Mouse (Mus musculus) CH12F3 (cell line): ENCODE data around the gene Rdh7.
"Not testable (repeated sequence)": the region's sequence is repeated elsewhere in the genome, so short reads cannot be mapped to it uniquely, and the experiment has no call there.

Source experiments
- in situ Hi-C: fragments of 300-500 bp; cut with MboI; formaldehyde crosslinking; loops from 2 replicates; pipeline ENCODE4 v1.14.3; 2020; ENCODE audit warnings: low sequenced_read_pairs

Gene Rdh7

DNA sequence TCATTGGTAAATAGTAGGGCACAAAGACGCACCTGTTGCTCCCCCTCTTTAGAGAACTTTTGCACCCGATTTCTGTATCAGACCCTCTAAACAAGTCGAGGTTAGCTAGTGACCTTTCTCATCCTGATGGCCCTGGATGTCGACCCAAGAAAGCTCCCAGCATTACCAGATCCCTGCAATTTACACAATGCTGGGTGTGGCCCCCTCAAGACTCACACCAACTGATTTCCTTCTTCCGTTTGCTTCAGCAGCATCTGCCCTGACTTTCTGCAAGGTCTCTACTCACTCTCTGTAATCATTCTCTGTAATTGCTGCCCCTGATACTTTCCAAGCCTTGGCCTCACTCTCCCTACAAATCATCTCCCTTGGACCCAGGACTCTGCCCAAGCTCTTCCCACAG is 8.1 kb upstream of the Rdh7 start:
- in situ Hi-C loops: no loop called here

DNA sequence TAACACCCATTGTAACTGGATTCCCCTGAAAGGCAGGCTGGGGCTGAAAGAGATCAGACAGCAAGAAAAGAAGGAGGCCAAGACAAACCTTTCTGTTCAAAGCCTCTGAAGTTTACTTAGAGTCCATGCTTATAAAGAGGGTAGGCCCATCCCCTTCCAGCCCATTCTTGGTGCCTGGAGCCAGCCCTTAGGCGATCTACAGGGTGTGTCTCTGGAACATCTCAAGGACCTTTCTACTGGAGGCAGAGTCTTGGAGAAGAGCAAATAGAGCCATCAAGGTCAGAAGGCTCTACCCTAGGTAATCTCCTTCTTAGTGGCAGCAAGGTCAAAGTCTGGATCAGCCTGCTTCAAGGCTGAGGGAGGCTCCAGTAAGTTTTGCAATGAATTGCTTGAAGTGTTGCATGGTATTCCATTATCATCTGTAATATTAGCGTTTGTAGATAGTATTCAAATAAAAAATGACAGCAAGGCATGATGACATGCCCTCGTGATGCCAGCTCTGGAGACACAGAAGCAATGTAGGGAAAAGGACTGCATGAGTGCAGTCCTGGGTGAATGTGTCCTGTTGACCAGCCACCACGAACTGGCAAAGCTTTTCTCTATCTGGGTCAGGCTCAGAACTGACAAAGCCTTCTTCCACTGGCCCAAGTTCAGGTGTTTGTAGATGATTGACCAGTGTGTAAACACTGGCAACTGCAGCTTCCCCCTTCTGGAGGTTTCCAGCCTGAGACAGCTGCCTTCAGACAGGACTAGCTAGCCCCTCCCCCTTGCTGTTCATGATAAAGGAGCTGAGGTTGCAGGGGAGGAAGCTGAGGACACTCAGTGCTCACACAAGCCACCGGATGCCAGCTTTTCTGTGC is 4.8 kb upstream of the Rdh7 start:
- in situ Hi-C loops: not testable (repeated sequence)

DNA sequence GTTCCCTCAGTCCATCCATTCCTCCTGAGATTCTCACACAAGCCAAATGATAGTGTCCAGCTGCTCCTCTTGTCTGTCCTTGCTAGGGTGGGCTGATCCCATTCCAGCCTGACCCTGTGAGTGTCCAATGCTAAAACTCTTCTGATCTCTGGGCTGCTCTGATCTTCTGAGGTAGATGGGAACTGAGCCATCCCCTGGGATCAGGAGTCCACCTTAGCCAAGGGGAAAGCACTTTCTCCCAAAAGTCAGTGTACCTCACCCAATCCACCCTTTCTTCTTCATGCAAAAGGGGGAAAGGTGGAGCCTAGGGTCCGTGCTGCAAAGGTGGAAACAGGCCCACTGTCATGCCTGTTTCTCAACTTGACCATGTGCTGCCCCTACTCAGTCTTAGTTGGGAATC is 2.9 kb upstream of the Rdh7 start:
- in situ Hi-C loops: no loop called here

DNA sequence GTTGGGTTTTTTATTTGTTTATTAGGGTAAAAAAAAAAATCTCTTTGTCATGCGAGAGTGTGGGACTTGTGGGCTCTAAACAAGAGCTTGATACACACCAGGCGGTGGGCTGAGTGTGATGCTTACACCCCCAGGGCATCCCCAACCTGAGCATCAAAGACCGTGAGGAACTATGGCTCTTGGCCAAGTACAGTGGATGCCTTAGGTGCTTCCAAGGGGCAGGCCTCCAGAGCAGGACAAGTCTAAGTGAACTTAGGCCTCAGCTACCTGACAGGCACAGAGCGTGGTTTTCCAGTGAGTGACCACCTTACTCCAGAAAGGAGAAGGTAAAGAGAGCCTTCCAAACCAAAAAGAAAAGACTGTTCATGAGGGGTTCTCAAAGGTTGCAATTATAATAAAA is 1.6 kb downstream of the Rdh7 start:
- in situ Hi-C loops: no loop called here

DNA sequence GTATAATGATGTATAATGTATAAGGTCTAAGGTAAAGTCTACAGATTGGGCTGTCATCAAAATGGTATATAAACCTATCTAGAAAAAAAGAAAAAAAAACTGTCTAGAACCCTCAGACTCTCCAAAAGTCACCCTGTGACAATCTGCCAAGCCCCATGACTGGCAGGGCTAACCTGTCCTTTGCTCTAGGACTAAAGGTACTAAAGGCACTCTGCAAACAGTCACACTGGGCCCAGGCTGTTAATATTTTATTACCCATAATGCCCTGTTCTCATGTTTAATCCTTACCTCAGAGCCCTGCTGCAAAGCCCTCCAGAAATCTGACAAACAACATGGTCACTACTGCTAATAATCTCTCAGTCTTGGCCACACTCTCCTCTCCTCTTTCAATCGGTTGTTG is 2.1 kb downstream of the Rdh7 start:
- in situ Hi-C loops: no loop called here

DNA sequence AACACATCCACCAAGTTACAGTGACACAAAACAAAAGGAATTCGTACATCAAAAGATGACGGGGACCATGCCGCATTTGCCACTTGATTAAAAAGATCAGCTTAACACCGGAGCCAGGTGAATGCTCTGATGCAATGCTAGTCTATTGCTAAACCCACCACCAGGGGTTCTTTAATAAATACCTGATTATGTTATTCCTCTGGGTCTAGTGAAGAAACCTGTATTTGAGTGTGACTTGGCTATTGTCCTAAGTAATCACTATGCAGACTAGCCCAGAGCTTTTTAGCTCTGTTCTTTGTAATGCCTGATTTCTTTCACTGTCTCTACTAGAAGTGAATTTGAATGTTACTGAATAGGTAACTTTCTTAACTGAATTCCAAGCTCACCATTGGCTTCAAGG is 7.6 kb downstream of the Rdh7 start:
- in situ Hi-C loops: no loop called here

DNA sequence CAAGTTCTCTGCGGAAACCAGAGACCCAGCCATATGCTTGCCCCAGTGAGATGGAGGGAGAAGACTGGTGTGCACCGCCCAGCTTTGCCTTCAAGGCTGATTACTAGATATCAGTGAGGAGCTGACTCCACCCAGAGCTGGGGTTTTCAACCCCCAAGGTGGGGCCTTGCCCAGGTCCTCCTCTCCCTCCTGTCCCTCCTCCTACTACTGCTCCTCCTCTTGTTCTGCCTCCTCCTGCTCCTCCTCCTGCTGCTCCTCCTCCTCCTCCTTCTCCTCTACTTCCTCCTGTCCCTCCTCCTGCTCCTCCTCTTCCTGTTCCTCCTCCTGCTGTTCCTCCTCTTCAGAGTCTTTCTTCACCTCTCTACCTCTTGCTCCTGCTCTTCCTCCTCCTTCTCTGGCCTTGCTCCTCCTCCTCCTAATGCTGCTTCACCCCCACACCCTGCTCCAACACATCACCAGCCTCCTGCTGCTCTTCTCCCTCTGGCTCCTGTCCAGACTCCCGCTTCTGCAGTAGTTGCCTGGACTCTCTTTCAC is 9.4 kb downstream of the Rdh7 start:
- in situ Hi-C loops: no loop called here

DNA sequence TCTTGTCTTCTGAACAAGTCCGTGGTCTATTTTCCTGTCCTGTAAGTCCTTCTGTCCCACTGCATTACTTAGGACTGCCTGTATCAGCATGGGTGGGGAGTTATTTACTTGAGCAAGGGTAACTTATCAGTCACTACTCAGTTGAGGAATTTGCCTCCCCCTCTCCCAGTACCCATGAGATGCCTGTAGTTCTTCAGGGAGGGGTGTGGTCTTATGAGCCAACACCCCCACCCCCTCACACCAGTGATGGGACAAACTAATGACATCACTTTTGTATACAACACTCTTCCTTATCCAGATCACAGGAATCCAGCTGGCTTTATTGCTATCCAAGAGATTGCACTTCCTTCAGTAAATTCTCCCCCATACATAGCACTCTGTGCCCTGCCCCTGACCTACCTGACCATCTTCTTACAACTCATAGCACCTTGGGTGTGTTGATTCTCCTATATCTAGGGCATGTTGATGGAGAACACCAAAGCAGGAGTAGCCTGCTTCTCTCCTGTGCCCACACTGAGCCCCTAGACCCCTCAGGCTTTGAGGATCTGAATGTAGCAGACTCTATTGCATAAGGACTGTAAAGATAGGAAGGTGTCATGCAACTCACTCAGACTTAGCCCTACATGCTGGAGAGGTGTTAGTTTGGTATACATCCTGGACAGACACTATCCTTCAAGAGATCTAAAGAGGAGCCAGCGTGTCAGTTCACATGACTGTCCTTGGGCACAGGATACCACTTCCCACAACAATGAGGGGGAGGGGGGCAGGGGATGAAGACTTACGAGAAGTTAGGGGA is 10.2 kb downstream of the Rdh7 start:
- in situ Hi-C loops: no loop called here

DNA sequence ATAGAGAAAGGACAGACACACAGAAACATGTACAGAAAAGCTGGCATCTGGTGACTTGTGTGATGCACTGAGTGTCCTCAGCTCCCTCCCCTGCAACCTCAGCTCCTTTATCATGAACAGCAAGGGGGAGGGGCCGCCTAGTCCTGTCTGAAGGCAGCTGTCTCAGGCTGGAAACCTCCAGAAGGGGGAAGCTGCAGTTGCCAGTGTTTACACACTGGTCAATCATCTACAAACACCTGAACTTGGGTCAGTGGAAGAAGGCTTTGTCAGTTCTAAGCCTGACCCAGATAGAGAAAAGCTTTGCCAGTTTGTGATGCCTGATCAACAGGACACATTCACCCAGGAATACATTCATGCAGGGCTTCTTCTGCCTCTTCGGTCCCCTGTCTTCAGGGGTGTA is 10.9 kb downstream of the Rdh7 start:
- in situ Hi-C loops: no loop called here

DNA sequence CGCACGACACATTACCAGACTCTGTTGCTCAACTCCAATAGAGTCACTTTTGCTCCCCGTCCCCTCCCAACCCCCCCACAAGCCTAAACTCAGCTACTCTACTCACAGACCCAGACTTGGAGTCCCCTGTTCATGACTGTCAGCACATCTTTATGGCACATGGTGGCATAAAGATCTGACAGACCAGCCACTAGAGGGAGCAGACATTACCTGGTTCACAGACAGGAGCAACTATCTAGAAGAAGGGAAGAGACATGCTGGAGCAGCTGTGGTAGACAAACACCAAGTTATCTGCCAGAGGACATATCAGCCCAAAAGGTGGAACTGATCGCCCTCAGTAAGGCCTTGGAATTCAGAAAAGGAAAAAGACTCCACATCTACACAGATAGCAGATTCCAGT is 16.1 kb downstream of the Rdh7 start:
- in situ Hi-C loops: no loop called here

DNA sequence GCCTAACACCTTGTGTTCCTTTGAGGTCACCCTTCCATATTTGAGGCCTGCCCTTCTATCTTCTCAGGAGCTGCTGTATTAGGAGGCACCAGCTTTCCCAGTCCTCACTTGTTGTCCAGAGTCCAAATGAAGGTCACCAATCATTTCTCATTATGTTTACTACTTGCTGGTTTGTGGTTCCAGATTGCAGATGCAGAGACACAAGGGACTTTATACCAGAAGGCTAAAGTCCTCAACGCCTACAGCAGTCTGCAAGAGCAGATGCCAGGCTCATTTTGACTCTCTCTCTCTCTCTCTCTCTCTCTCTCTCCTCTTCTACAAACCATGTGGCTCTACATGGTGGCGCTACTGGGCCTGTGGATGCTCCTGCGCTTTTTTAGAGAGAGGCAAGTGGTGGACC is 22.4 kb downstream of the Rdh7 start, which contains the start of gene Rdh16f2:
Gene Rdh16f2, plus strand, starts transcription at position 243 of the 400 bp plus-strand sequence.
- in situ Hi-C loops: no loop called here

DNA sequence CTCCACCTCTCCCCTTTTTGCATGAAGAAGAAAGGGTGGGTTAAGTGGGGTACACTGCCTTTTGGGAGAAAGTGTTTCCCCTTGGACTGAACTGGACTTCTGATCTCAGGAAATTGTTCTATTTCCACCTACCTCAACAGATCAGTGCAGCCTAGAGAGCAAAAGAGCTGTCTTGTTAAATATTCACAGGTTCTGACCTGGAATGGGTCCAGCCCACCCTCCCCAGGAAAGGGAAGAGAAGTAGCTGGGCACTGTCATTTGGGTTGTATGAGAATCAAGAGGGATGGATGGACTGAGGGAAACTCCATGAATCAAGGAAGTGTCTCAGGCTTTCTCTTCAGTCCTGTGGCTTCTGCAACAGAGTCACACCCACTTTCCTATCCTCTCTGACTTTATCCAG is 23.7 kb downstream of the Rdh7 start:
- in situ Hi-C loops: no loop called here

DNA sequence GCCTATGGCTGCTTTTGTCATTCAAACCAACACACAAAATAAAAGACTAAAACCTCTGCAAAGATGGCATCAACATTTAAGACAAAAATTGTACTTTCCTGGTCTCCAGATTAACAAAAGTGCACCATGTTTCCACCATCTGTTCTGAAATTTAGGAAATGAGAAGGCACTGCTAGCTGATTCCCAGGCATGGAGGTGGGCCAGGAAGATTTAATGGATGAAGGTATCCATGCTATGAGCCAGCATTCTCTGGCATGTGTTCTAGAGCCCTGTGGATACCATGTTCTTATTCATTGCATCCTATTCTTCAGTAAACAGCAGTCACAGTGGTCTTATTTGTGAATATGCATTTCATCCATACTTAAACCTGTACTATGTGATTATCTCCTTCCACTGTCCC is 32.2 kb downstream of the Rdh7 start:
- in situ Hi-C loops: no loop called here

DNA sequence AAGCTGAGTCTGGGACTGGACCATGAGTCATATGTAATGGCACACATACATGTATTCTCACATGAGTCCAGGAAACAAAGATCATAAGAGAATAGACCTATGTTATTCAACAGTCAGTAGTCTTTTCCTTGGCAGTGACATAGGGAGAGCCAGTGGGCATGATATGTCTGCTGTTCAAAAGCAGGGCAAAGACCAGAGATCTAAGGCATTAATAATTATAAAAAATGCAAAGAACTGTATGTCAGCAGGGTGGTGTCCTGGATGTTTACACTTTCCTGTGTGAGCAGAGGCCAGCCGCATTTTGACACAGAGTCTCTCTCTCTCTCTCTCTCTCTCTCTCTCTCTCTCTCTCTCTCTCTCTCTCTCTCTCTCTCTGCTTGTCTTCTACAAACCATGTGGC is 39.0 kb downstream of the Rdh7 start, which contains the start of gene Rdh19:
Gene Rdh19, plus strand, starts transcription at position 301 of the 400 bp plus-strand sequence.
- in situ Hi-C loops: no loop called here

DNA sequence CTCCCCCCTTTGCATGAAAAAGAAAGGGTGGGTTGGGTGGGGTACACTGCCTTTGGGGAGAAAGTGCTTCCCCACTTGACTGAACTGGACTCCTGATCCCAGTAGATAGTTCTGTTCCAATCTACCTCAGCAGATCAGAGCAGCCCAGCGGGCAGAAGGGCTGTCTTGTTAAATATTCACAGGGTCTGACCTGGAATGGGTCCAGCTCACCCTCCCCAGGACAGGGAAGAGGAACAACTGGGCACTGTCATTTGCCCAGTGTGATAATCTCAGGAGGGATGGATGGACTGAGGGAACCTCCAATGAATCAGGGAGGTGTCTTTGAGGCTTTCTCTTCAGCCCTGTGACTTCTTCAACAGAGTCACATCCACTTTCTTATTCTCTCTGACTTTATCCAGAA is 40.5 kb downstream of the Rdh7 start:
- in situ Hi-C loops: no loop called here

DNA sequence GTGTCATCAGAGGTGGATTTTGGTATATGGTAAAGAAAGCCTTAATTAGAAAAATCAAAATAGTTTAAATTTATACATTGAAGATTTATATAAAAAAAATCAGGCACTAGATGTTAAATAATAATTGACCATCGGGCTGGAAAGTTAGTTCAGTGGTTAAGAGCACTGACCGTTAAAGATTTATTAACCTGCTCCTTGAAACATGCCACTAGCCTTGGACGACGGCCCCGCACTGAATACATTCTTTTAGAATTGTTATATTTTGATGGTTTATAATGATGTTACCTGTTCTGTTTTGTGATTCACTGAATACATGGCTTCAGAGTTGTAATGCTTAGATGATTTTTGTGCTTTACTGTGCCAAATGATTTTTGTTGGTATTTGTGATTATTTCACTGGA is 42.7 kb downstream of the Rdh7 start:
- in situ Hi-C loops: not testable (repeated sequence)

DNA sequence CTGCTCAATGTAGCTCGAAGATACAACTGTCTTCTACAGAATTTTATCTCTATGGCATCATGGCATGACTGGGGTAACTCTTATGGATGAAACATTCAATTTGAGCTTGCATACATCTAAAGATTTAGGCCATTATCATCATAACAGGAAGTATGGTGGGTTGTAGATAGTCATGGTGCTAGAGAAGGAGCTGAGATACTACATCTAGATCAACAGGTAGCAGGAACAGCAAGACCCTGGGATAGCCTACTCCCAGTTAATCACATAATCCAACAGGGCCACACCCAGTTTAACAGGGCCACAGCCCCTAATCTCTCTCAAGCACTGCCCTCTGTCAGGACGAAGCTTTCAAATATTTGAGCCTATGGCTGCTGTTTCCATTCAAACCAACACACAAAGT is 47.8 kb downstream of the Rdh7 start:
- in situ Hi-C loops: no loop called here

DNA sequence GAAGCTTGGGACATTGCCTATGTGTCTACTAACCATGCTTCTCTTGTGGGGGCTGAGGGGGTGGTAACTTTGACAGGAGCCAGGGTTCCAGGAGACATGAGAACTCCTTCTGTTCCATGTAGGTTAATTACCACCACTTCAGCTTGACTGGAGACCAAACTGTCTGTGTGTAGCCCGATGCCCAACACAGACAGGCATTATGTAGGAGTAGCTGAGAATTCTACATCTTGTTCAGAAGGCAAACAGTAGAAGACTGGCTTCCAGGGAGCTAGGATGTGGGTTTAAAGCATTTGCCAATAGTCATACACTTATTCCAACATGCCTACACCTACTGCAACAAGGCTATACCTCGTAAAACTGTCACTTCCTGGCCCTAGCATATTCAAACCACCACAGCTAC is 50.1 kb downstream of the Rdh7 start:
- in situ Hi-C loops: no loop called here

DNA sequence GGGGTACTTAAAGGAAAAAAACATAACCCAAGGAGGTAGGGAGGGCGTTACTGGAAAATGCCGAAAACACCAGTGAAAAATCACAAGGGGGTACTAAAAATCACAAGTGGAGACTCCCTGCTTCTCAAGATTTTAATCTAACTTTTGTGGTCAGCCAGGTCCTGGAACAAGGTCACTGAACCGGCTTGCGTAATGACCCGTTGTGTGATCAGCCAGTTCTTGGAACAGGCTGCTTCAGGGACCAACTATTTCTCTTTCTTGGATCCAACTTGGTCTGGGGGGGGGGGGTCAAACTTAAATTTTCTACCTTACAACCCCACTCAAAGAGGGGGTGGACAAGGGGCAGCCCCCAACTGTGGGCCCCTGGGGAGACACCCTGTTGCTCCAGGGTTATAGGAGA is 50.8 kb downstream of the Rdh7 start:
- in situ Hi-C loops: not testable (repeated sequence)

DNA sequence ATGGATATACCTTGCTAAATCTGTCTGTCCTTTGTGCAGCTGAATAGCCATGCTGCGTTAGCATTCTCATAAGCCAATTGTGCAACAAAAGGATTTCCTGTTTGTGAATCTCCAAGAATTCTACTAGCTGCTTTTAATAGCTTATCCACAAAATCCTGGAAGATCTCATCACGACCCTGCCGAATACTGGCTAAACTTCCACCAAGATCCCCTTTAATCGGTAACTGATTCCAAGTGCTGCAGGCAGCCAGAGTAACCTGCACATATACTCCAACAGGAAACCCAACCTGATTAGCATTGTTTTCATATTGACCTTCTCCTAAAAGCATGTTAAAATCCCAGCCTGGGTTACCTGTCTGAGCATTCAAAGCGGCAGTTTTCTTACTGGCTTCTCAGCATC is 53.3 kb downstream of the Rdh7 start:
- in situ Hi-C loops: no loop called here

DNA sequence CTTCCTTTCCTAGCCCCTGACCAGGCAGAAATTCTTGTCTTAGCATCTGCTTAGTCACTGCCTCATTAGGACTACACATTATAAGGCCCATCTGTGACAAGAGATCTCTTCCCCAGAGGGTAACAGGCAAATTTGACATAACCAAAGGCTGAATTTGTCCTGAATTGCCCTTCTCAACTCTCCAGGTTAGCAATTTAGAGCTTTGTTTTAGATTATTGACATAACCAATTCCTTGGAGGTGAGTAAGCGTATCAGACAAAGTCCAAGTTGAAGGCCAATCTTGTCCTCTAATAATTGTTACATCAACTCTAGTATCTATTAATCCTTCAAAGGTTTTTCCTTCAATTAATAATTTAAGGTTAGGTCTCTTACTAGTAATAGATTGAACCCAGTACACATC is 54.4 kb downstream of the Rdh7 start:
- in situ Hi-C loops: not testable (repeated sequence)
